Mouse (Mus musculus): ENCODE data around the gene Lefty2. TPM values are rescaled to one million over a fixed set of nuclear protein-coding genes. Genes with fewer than 3 reads are reported as not detected.

Lefty2 gene
- polyA plus RNA-seq, 1 experiment from 2014 or later = not detected

- H3K36me3 ChIP-seq (ENCODE audit: control insufficient read depth, insufficient read depth, low read length) = peaks cover 13% of the 10 kb centered on the region
- WGBS (ENCODE audit: insufficient replicate concordance) = under 1% methylated on average over 52 of the region's 52 CpGs
- H3K27ac ChIP-seq (ENCODE audit: low read depth, low read length) = peak within 1 kb of the TSS; percentile 90
- no peaks in the 10 kb centered on the region for H3K9me3 ChIP-seq (replicated peaks; ENCODE audit: control insufficient read depth, low read length)
- ATAC-seq (replicated peaks; ENCODE audit: insufficient number of reproducible peaks, low FRiP score, low TSS enrichment) = peak; percentile 94
- H3K27me3 ChIP-seq (ENCODE audit: control insufficient read depth, insufficient read depth, low read length) = no peaks in the 10 kb centered on the region
- H3K9ac ChIP-seq (ENCODE audit: low read depth, low read length) = peak within 1 kb of the TSS; percentile 88
- peak within 1 kb of the TSS; percentile 87 for H3K4me2 ChIP-seq
- peak within 1 kb of the TSS; percentile 78 for H3K4me3 ChIP-seq (ENCODE audit: low read depth, low read length)
- peaks cover 5% of the 10 kb centered on the region; the same call in 1 of the 2 replicates for H3K4me1 ChIP-seq (ENCODE audit: control insufficient read depth, insufficient read depth, low read length)
These were observed 11.3 kb downstream of the Lefty2 start, which contains the start of gene Pycr2 for GRCm38 (mm10) chr1:180904039-180904814. TSS of gene Pycr2 (plus strand) at chr1:180904293.

DNA sequence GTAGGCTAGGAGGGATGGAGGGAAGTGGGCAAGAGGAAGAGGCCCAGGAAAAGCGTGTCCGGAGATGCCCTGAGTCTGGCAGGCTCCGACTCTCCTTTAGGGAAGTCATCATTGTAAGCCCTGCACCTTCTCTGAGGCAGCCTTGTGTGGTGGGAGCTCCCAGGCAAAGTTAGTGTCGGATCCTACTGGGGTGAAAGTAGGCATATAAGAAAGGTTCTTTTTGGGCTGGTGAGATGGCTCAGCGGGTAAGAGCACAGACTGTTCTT lies 11.8 kb downstream of the Lefty2 start:
- WGBS (ENCODE audit: insufficient replicate concordance) = 3% methylated on average over 5 of the region's 5 CpGs

GRCm38 (mm10) chr1:180905307-180905706 lies 12.4 kb downstream of the Lefty2 start:
- H3K27ac ChIP-seq (ENCODE audit: low read depth, low read length) = no peak overlapping the region; the same call in 1 of the 2 replicates
- no peaks in the 10 kb centered on the region for H3K9me3 ChIP-seq (replicated peaks; ENCODE audit: control insufficient read depth, low read length)
- H3K4me2 ChIP-seq = peak overlapping the region; percentile 87
- peak overlapping the region; percentile 88 for H3K9ac ChIP-seq (ENCODE audit: low read depth, low read length)
- 60% methylated on average over 6 of the region's 6 CpGs for WGBS (ENCODE audit: insufficient replicate concordance)
- H3K36me3 ChIP-seq (ENCODE audit: control insufficient read depth, insufficient read depth, low read length) = peaks cover 13% of the 10 kb centered on the region
- peaks cover 5% of the 10 kb centered on the region; the same call in 1 of the 2 replicates for H3K4me1 ChIP-seq (ENCODE audit: control insufficient read depth, insufficient read depth, low read length)
- H3K27me3 ChIP-seq (ENCODE audit: control insufficient read depth, insufficient read depth, low read length) = no peaks in the 10 kb centered on the region
- ATAC-seq (replicated peaks; ENCODE audit: insufficient number of reproducible peaks, low FRiP score, low TSS enrichment) = no peak
- peak overlapping the region; percentile 78 for H3K4me3 ChIP-seq (ENCODE audit: low read depth, low read length)

More for the DNA sequence above, 11.8 kb downstream of the Lefty2 start:
- Histone ChIP-seq H3K9ac (ENCODE audit: low read depth, low read length) (peak overlapping the region; percentile 88), H3K4me1 (ENCODE audit: control insufficient read depth, insufficient read depth, low read length) (peaks cover 5% of the 10 kb centered on the region; the same call in 1 of the 2 replicates), H3K36me3 (ENCODE audit: control insufficient read depth, insufficient read depth, low read length) (peaks cover 13% of the 10 kb centered on the region), H3K27ac (ENCODE audit: low read depth, low read length) (peak overlapping the region; percentile 71), H3K9me3 (replicated peaks; ENCODE audit: control insufficient read depth, low read length) (no peaks in the 10 kb centered on the region), H3K4me3 (ENCODE audit: low read depth, low read length) (peak overlapping the region; percentile 78), H3K4me2 (peak overlapping the region; percentile 87), H3K27me3 (ENCODE audit: control insufficient read depth, insufficient read depth, low read length) (no peaks in the 10 kb centered on the region)
- ATAC-seq (replicated peaks; ENCODE audit: insufficient number of reproducible peaks, low FRiP score, low TSS enrichment) = no peak

GRCm38 (mm10) chr1:180905876-180906275 lies 13.0 kb downstream of the Lefty2 start:
- Histone ChIP-seq H3K36me3 (ENCODE audit: control insufficient read depth, insufficient read depth, low read length) (peaks cover 13% of the 10 kb centered on the region), H3K4me2 (peak overlapping the region; percentile 87), H3K27ac (ENCODE audit: low read depth, low read length) (no peak overlapping the region), H3K4me1 (ENCODE audit: control insufficient read depth, insufficient read depth, low read length) (peaks cover 5% of the 10 kb centered on the region; the same call in 1 of the 2 replicates), H3K27me3 (ENCODE audit: control insufficient read depth, insufficient read depth, low read length) (no peaks in the 10 kb centered on the region), H3K9ac (ENCODE audit: low read depth, low read length) (peak overlapping the region; percentile 88), H3K4me3 (ENCODE audit: low read depth, low read length) (peak overlapping the region; percentile 78), H3K9me3 (replicated peaks; ENCODE audit: control insufficient read depth, low read length) (no peaks in the 10 kb centered on the region)
- 89% methylated on average over 17 of the region's 17 CpGs for WGBS (ENCODE audit: insufficient replicate concordance)
- no peak for ATAC-seq (replicated peaks; ENCODE audit: insufficient number of reproducible peaks, low FRiP score, low TSS enrichment)

- 82% methylated on average over 24 of the region's 24 CpGs for WGBS (ENCODE audit: insufficient replicate concordance)
- Histone ChIP-seq H3K9ac (ENCODE audit: low read depth, low read length) (no peak overlapping the region), H3K4me3 (ENCODE audit: low read depth, low read length) (peak overlapping the region; percentile 78), H3K27ac (ENCODE audit: low read depth, low read length) (no peak overlapping the region), H3K27me3 (ENCODE audit: control insufficient read depth, insufficient read depth, low read length) (no peaks in the 10 kb centered on the region; the same call in 1 of the 2 replicates), H3K9me3 (replicated peaks; ENCODE audit: control insufficient read depth, low read length) (no peaks in the 10 kb centered on the region), H3K4me2 (peak overlapping the region; percentile 87), H3K36me3 (ENCODE audit: control insufficient read depth, insufficient read depth, low read length) (peaks cover 13% of the 10 kb centered on the region), H3K4me1 (ENCODE audit: control insufficient read depth, insufficient read depth, low read length) (peaks cover 5% of the 10 kb centered on the region)
- ATAC-seq (replicated peaks; ENCODE audit: insufficient number of reproducible peaks, low FRiP score, low TSS enrichment) = no peak
These were observed 13.7 kb downstream of the Lefty2 start for GRCm38 (mm10) chr1:180906461-180907147.

GRCm38 (mm10) chr1:180911138-180911537 lies 18.2 kb downstream of the Lefty2 start:
- H3K36me3 ChIP-seq (ENCODE audit: control insufficient read depth, insufficient read depth, low read length) = peaks cover 11% of the 10 kb centered on the region
- no peaks in the 10 kb centered on the region; the same call in 1 of the 2 replicates for H3K27me3 ChIP-seq (ENCODE audit: control insufficient read depth, insufficient read depth, low read length)
- ATAC-seq (replicated peaks; ENCODE audit: insufficient number of reproducible peaks, low FRiP score, low TSS enrichment) = no peak
- no peak overlapping the region for H3K4me3 ChIP-seq (ENCODE audit: low read depth, low read length)
- no peak overlapping the region; the same call in 1 of the 2 replicates for H3K27ac ChIP-seq (ENCODE audit: low read depth, low read length)
- WGBS (ENCODE audit: insufficient replicate concordance) = 38% methylated on average over 8 of the region's 8 CpGs
- H3K4me2 ChIP-seq = peak overlapping the region; percentile 56
- H3K4me1 ChIP-seq (ENCODE audit: control insufficient read depth, insufficient read depth, low read length) = no peaks in the 10 kb centered on the region; the same call in none of the 2 replicates
- no peaks in the 10 kb centered on the region for H3K9me3 ChIP-seq (replicated peaks; ENCODE audit: control insufficient read depth, low read length)
- no peak overlapping the region for H3K9ac ChIP-seq (ENCODE audit: low read depth, low read length)

DNA sequence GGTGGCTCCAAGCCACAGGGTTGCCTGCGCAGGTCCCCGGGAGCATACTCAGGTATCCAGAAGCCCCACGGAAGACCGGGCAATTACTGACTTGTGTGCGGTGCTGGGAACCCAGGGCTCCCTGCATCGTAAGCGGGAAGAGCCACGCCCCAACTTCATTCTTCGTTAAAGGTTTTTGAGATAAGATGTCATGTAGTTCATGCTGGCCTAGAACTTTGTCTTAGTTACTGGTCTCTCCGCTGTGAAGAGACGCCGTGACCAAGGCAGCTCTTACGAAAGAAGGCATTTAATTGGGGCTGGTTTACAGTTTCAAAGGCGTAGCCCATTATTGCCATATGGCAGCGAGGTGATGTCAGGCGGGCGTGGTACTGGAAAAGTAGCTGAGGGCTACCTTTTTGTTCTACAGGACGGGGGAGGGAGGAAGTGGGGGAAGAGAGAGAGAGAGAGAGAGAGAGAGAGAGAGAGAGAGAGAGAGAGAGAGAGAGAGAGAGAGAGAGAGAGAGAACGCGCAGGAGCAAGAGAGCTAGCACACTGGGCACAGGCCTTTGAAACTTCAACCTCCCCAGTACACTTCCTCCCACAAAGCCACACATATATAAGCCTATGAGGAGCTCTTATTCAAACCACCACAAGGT lies 18.9 kb downstream of the Lefty2 start:
- WGBS (ENCODE audit: insufficient replicate concordance) = 42% methylated on average over 20 of the region's 20 CpGs
- Histone ChIP-seq H3K4me3 (ENCODE audit: low read depth, low read length) (no peak overlapping the region), H3K27me3 (ENCODE audit: control insufficient read depth, insufficient read depth, low read length) (no peaks in the 10 kb centered on the region; the same call in 1 of the 2 replicates), H3K9me3 (replicated peaks; ENCODE audit: control insufficient read depth, low read length) (no peaks in the 10 kb centered on the region), H3K27ac (ENCODE audit: low read depth, low read length) (no peak overlapping the region; the same call in 1 of the 2 replicates), H3K4me1 (ENCODE audit: control insufficient read depth, insufficient read depth, low read length) (no peaks in the 10 kb centered on the region; the same call in 1 of the 2 replicates), H3K9ac (ENCODE audit: low read depth, low read length) (no peak overlapping the region), H3K4me2 (peak overlapping the region; percentile 56), H3K36me3 (ENCODE audit: control insufficient read depth, insufficient read depth, low read length) (peaks cover 5% of the 10 kb centered on the region)
- ATAC-seq (replicated peaks; ENCODE audit: insufficient number of reproducible peaks, low FRiP score, low TSS enrichment) = no peak

GRCm38 (mm10) chr1:180912792-180913191 lies 19.9 kb downstream of the Lefty2 start:
- H3K9me3 ChIP-seq (replicated peaks; ENCODE audit: control insufficient read depth, low read length) = no peaks in the 10 kb centered on the region
- WGBS (ENCODE audit: insufficient replicate concordance) = 79% methylated on average over 5 of the region's 5 CpGs
- H3K36me3 ChIP-seq (ENCODE audit: control insufficient read depth, insufficient read depth, low read length) = no peaks in the 10 kb centered on the region
- no peak overlapping the region for H3K27ac ChIP-seq (ENCODE audit: low read depth, low read length)
- H3K4me3 ChIP-seq (ENCODE audit: low read depth, low read length) = no peak overlapping the region
- no peak overlapping the region for H3K9ac ChIP-seq (ENCODE audit: low read depth, low read length)
- H3K4me1 ChIP-seq (ENCODE audit: control insufficient read depth, insufficient read depth, low read length) = no peaks in the 10 kb centered on the region; the same call in 1 of the 2 replicates
- H3K27me3 ChIP-seq (ENCODE audit: control insufficient read depth, insufficient read depth, low read length) = no peaks in the 10 kb centered on the region; the same call in 1 of the 2 replicates
- ATAC-seq (replicated peaks; ENCODE audit: insufficient number of reproducible peaks, low FRiP score, low TSS enrichment) = no peak
- H3K4me2 ChIP-seq = no peak overlapping the region
